Mouse (Mus musculus) ovary, postnatal 14 days (tissue): ENCODE data around the gene Ccdc30.
A peak's percentile ranks its signal among the peaks of the same experiment; 100 is the strongest.

Experiments used
- DNase-seq: peaks from one replicate; pipeline ENCODE4 v3.0.0; 2022; ENCODE audit warnings: low spot score

The Ccdc30 gene

DNA sequence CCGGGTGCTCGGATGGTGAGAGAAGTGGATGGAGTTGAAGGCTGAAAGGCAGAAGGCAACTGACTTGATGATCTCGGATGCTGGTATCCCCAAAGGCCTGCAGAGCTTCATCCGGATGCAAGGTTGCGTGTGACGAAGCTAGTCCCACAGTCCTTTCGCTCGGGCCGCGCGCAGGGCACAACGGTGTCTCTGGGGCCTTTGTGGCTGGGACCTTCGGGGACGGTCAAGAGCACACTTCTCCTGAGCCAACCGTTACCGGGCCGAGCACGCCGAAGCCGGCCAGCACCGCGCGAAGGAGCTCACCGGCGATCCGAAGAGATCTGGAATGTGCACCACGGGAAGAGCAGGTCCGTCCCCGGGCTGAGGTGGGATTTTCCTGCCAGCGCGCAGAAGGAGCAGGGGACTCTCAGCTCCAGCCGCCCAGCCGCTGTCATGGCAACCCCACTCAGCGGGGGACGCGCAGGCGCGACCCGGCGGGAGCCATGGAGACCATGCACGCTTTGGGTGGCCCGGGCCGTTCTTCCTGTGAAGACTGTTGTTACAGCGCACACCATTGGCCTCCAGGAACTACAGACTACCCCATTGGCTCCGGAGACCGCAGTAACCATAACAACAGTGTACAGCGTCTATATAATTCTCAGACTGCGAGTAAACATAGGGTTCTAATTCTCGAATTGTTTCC, at the start of gene Ccdc30:
TSS of gene Ccdc30 (minus strand) at position 450 of the 682 bp plus-strand sequence.
- DNase-seq = peak; percentile 85

DNA sequence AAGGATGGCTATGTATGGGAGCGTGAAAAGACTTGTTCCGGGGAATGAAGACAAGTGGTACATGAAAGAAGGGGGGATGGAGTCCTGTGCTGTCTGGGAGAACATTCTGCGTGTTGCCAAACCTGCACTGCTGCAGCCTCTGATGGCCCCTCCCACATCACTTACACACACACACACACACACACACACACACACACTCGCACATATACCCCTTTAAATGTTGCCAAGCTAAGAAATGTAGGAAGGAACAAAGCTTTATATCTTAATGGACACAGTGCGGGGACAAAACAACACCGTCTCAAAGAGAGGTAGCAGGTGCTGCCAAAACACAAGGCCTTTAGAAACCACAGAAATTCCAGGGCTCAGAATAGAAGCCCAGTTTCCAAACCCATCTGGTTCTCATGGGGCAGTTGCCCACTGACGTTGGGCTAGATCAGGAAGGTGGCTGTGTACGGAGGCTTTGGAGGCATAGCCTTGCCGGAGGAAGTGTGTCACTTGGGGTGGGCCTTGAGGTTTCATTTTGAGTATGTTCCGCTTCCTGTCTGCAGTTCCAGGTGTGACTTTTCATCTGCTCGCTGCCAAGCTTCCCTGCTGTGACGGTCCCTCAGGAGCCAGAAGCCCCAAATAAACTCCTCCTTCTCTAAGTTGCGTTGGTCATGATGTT, 48.6 kb upstream of the Ccdc30 start:
- DNase-seq = no peak

DNA sequence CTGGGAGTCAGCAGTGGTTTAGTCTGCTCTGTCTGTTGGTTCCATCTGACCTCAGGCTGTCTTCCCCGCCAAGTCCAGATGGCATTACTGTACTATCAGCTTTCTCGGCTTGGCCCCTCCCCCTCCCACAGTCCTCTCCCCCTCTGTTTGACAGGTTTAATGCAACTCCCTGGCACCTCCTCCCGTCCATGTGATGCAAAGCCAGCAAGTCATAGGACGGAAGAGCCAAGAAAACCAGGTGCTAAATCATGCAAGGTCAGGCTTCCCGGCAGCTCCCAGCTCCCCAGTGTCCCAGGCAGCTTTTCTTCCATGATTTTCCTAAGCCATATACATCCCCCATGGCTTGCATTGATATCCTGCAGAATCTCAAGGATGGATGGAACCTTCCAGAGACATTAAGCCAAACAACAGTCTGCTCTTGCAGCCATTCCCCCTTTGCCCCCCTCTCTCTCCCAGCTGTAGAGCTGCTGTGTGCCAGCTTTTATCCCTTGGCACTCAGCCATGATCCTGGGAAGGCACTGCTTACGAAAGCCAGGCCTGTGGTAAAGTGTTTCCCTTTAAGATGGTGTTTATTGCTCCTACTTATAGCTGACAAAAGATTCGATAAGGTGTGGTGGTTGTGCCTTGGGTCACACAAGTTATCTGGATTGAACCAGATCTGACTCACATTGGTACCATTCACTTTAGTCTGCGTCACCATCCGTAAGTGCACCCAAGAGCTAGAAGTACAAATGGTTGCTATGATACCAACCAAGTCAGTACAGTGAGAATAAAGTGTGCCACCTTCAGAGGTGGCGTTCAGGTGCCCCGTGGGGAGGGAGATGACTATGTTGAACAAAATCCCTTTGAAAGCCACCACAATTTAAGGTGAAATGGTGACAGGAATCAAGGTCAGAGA, 47.8 kb upstream of the Ccdc30 start:
- DNase-seq = peak; percentile 54

DNA sequence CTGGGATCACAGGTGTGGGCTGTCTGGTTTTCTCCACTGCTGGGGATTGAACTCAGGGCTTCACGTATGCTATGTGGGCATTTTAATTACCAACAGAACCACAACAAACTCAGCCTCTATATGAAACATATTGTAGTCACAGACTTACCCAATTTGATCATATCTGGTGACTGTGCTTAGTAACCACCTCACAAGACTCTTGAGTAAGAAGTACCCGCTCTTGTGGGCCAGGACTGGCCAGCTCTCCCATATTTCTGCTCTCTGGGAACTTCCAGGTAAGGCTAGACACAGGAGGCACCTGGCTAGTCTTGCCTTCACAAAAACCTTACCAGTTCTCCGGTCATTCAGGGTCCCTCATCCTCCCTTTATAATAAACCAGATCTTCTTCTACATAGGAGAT, 47.1 kb upstream of the Ccdc30 start:
- no peak for DNase-seq

DNA sequence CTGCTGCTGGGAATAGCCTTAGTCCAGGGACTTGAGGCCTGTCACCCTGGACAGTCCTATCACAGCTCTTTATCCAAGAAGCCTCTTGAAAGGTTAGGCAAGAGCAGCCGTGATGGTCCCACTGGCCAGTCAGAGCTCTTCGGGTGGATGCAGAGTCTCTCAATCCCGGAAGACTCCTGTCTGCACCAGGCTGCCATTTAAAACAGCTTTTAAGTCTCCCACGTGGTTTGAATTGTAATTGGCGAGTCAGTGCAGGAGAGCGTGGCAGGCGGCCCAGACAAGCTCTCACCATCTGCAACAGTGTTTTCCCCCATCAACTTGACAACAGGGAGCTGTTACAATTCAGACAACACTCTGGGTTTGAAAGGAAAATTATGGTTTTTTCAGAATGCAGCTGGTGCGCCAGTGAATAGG, 45.4 kb upstream of the Ccdc30 start:
- peak; percentile 37 for DNase-seq

DNA sequence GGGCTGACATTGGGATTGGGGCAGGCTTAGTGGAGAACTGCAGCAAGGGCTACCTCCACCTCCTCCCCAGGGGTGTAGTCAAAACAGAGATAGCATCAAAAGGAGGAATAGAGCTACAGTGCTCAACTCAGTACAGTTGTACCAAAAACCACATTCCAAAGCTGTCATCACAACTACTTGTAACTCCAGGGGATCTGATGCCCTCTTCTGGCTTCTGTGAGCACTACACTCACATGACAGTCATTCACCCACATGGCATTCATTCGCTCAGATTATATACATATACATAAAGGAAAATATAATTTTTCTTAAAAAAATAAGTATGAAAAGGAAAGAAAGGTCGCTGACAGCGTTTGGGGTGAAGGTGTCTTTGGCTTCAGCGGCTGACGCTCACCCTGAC, 45.0 kb upstream of the Ccdc30 start:
- no peak for DNase-seq

DNA sequence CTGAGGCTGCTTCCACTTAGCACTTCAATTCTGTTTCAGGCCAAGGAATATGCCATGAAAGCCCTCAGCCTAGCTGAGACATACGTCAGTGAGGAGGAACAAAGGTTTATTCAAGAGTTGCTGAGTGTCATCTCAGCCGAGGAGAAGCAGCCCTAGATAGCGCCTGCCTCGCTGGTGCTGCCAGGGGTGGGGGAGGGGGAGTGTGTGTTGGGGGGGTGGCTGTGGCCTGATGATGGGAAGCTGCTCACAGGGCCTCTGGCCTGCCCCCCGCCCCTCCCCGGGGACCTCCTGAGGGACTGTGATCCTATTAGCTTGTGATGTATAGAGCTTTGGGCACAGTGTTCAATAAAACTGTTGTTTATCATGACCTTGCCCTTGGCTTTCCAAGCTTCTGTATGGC, 38.2 kb upstream of the Ccdc30 start:
- DNase-seq = no peak

DNA sequence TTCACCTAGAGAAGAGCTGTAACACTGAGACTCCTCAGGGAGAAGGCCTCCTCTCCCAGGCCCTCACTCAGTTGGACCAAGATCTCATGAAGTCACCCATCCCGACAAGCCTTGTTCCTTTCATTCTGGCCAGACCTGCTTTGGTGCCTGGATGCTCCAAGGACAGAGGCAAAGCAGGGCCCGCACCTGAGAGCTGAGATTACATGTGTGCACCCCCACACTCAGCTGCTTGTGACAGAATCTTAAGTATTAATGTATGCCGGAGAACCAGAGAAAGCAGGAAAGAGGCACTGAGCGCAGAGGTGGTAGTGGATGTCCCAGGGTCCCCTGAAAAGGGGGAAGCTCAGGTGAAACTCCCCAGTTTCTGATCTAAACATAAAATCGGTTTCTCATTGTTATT, 37.8 kb upstream of the Ccdc30 start:
- DNase-seq = no peak

DNA sequence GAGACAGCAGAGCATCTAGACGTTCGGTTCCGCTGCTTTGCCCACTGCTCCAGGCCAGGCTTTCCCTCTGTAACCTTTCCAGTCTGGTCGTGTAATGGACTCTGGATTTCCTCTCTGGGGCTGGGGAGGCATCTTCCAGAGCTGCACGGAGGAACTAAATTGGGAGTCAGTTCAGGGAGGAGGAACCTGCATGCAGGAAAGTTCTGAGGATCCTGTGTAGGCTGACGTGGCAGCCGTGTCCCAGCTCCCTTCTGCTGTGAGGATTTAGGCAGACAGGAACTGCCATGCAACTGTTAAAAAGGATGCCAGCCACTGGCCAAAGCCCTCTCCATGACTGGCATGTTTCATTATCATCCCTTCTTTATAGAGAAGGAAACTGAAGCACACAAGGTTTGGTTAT, 35.1 kb upstream of the Ccdc30 start:
- DNase-seq = no peak

DNA sequence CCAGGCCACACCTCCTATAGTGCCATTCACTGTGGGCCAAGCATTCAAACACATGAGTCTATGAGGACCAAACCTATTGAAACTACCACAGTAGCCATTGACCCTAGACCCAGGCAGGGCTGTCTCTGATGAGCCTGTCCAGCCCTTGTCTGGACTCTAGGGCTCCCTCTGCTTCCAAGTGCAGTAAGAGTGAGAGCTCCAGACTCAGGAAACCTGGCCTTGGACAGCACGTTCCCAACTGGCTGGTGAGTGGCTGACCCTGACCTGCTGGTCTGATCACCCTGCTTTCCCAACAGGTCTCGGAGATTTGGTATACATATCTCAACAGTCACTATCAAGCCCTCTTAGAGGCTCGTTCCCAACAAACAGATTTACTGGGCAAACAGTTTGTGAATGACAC, 32.5 kb upstream of the Ccdc30 start:
- no peak for DNase-seq

DNA sequence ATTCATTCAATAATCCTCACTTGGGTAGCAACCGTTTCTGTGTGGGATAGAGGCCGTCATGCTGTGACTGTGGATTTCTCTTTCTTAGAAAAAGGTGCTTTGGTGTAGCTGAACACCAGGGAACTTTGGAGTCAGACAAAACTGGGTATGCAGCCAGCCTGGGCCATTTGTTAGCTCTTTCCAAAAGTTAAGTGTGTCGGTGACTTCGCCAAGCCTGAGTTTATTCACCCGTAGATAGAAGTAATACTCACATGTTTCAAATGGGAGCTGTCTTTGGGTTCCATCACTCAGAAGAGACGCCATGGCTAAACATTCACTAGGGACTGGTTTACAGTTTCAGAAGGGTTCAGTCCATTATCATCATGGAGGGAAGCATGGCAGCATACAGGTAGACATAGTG, 31.9 kb upstream of the Ccdc30 start:
- no peak for DNase-seq

DNA sequence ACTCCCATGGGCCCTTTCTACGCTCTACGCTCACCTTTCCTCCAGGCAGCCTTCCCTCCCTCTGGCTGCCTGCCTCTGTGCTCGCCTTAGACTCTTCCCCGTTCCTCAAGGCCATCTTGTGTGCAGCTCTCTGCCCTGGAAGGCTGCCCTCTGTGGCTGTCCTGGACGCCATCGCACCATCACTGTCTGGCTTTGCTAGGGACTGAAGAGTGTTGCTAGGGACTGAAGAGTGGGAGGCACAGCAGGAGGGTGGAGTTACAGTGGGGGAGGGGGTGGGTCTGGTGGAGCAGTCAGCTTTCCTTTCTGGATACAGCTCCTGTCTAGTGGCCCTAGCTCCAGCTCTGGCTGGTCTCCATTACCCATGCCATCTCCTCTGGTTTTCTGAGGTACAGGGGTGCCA, 27.2 kb upstream of the Ccdc30 start:
- DNase-seq = no peak

DNA sequence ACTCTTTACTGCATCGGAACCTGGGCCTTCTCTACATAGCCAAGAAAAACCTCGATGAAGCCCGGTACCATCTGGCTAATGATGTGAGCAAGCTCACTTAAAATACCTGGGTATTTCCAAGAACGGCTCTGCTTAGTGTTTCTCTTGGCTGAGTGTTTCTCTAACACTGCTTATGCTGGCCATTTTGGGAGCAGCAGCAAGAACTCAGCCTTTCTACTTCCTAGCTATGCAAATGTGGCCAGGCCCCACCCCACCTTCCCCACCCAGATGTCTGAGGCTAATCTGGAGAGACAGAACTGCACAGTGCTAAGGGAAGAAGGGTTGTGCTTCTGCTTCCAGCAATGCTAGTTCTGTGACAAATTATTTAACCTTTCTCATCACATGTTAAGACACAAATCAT, 26.5 kb upstream of the Ccdc30 start:
- no peak for DNase-seq

DNA sequence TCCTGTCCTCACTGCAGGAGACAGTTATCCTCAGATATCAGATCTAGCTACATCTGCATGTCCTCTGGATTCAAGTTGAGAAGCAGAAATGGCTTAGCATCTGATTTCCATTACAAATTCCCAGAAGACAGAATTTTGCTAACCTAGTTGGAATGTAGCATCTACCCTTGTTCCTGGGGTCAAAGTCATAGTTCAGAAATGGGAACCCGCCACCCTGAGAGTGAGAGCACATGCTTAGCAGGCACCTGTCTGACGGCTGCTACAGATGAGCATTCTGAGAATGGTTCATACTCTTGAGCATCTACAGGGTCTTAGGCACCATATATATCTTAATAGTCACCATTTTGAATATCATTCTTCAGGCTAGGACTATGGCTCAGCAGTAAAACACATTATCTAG, 22.6 kb upstream of the Ccdc30 start:
- DNase-seq = no peak

DNA sequence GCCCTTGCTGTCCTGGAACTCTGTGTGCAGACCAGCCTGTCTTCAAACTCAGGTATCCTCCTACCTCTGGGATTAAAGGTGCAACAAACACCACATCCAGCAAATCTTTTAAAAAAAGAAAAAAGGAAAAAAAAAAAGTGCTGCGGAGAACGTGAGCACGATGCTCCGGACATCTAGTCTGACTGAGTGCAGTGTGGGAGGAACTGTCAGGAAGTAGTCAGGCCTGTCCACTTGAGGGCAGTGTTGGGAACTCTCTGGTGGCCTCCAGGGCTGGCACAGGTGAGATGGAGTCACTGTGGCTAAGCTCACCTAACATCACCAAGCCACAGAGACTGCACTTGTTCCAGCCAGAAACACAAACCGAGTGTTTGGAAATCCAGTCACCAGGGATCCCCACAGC, 15.4 kb upstream of the Ccdc30 start:
- peak; percentile 40 for DNase-seq

DNA sequence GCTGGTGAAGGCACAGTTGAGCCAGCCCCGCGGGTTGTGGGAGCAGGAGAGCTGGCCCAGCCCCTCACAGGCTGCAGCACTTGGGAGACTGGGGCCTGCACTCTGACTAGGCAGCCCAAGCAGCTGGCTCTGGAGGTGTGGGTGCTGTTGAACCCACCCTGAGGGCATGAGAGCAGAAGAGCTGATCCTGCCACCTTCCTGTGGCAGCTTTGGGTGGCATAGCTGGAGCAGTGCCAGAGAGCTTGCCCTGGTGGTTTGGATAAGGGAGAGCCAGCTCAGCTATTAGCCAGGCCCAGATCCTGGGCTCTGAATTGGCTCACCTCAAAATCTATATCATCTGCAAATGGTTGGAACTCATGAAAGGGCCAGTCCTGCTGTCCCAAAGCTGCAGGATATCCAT, 12.4 kb upstream of the Ccdc30 start:
- no peak for DNase-seq

DNA sequence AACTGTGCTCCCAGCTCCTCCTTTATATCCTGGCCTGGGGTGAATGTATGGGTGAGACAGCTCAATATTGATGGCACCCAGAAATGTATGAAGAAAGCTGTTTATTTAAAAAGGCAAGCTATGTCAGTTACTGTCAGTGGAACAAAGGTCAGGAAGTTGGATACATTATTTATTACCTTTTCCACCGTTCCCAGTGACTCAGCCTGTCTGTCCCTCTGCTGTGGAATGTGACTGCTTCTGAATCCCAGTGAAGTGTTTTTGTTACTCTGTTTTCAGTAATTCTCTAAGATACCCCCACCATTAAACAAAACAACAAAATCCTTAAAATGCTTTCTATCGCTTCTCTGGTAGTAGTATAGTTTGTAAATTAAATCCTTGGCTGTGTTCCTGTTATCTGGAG, 10.3 kb upstream of the Ccdc30 start:
- DNase-seq = no peak

DNA sequence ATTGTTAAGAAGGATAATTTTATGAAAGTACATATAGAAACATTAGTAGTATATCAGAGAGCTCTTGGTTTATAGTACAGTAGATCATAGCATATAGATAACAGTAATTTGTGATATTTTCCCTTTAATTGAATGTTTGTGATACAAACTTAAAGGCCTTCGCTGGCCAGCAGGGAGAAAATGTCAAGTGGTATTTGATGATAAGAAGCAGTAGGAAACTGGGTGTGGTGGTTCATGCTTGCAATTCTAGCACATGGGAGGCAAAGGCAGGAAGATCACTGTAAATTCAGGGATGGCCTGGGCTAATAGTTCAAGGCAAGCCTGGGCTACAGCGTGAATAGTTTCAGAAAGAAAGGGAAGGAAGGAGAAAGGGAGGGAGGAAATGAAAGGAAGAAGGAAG, 9.8 kb upstream of the Ccdc30 start:
- no peak for DNase-seq

DNA sequence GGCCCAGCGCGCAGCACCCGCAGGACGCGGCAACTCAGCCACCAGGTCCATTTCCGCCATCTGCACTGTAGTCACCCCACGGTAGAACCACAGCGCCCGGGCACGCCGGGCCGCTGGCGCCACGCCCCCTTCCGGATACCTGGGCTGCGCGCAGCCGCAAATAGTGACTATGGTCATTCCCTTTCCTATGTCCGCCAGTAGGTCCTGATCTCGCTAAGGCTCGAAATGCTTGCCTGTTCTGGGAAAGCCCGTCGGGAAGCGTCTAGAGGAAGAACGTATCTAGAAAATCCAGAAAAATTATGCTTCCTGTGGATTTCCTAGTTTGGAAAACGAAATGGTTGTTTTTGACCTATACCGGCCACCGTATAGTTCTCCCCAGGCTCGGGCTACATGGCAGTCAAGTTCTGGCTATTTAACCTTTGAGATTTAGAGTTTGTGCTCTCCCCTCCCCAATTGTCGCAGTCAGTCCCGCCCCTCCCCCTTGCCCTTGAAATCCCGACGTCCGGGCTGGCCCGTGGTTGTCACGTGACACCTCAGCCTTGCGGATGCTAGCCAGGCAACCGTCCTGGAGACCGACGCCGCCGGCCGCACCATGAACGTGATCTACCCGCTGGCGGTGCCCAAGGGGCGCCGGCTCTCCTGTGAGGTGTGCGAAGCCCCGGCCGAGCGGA, 7.1 kb upstream of the Ccdc30 start, which contains the start of the genes Ppcs and Zmynd12:
TSS of gene Ppcs (minus strand) at position 127 of the 671 bp plus-strand sequence.
TSS of gene Zmynd12 (plus strand) at position 521 of the 671 bp plus-strand sequence.
- DNase-seq = peak; percentile 83

DNA sequence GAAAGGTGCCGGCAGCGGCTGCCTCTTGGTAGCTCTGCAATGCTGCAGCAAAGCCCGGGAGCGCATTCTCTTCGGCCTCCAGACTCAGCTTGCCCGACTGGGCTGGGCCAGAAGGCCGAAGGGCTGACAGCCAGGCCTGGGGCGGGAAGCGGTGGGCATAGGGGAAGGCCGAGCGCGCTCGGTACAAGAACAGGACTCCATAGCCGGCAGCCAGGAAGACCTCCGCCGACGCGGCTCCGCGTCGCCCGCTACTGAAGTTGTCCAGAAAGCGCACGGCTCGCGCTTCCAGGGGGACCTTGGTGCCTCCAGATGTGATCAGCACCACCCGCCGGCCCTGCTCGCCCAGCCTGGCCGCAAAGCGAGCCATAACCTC, 6.6 kb upstream of the Ccdc30 start:
- no peak for DNase-seq

DNA sequence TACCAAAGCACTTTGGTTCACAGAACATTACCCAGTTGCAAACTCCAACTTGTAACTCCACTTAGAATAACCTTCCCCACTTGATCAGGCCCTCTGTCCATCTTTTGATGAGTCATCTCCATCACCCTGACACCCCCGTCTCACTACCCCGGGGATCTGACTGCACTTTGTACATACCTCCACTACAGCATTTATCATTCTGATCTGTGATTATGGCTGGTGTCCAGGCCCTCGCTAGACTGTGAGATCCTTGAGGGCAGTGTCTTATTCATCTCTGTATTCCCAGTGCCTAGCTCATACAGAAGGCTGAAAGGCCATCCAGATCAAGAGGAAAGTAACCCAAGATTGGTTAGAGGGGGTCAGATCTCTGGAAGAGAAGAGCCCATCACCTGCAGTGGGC, 5.9 kb upstream of the Ccdc30 start:
- DNase-seq = no peak

DNA sequence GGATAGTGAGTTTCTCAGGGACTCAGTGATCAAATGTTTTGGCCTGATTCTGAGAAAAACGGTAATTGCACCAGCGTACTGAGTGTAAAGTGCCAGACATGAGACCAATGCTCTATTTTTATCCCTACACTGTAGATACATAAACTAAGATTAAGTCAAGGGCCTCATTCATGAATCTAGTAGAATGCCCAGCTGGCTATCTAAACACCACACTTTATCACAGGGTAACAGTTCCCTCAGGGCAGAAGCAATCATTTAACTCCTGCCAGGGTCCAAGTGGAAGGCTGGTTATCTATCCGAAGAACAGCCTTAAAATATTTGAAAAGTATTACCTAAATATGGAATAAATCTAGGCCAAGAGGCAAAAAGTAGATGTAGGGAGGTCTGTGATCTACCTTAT, 2.6 kb upstream of the Ccdc30 start:
- DNase-seq = no peak
